Comparison of ENCODE assay signal across 13 mouse cellular contexts in the genomic region with DNA sequence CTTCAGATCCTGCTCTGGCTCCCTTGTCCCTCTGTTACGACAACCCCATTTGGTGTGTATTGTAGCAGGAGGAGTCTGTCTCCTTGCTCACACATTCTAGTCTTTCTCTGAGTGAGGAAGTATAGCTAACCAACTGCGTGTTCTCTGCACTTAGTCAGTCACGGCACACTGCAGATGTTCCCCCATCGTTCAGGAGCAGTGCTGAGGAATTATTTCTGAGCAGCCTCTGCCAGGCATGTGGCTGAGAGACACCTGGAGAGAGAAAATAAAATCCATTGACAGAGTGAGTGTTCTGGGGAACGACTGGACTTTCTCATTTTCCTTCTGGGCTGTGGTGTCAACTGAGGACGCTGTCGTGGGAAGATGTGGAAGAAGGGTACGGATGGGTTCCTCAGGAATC. TPM values are rescaled to one million over a fixed set of nuclear protein-coding genes. Genes with fewer than 3 reads are reported as not detected.
DNase-seq lines count a peak whose midpoint lies in the region; ATAC-seq lines count a peak whose summit lies in the region.
"Had no signal": no experiment of that assay in that cellular context is flagged by ENCODE, and none has a peak within 500 bp of the region (broad histone marks: within the 10 kb centered on the region; RNA-seq: fewer than 3 reads in every experiment).

No protein-coding gene starts in this region.

- H3K9me3 ChIP-seq in limb, embryonic 12.5 days = peaks cover 8% of the 10 kb centered on the region; the same call in 1 of the 2 replicates
- H3K9me3 ChIP-seq in limb, embryonic 10.5 days (replicated peaks) = no peaks in the 10 kb centered on the region
- H3K9me3 ChIP-seq in embryonic facial prominence, embryonic 14.5 days (ENCODE audit: control insufficient read depth, low read length) = no peaks in the 10 kb centered on the region
- no peaks in the 10 kb centered on the region for H3K9me3 ChIP-seq in hindbrain, embryonic 13.5 days
- no peaks in the 10 kb centered on the region for H3K9me3 ChIP-seq in neural tube, embryonic 12.5 days

- no peak overlapping the region for H3K4me3 ChIP-seq in limb, embryonic 12.5 days (replicated peaks)
- H3K4me3 ChIP-seq in limb, embryonic 10.5 days = no peak overlapping the region
- H3K4me3 ChIP-seq in embryonic facial prominence, embryonic 14.5 days (ENCODE audit: low read depth, low read length) = no peak overlapping the region
- no peak overlapping the region for H3K4me3 ChIP-seq in hindbrain, embryonic 13.5 days
- H3K4me3 ChIP-seq in neural tube, embryonic 12.5 days = no peak overlapping the region

- 26% methylated on average over 8 of the region's 8 CpGs for WGBS in limb, embryonic 12.5 days
- WGBS in limb, embryonic 10.5 days = 36% methylated on average over 8 of the region's 8 CpGs
- 24% methylated on average over 8 of the region's 8 CpGs for WGBS in embryonic facial prominence, embryonic 14.5 days
- WGBS in hindbrain, embryonic 13.5 days = 33% methylated on average over 8 of the region's 8 CpGs
- WGBS in neural tube, embryonic 12.5 days = 36% methylated on average over 8 of the region's 8 CpGs

- no peak for DNase-seq in limb, embryonic 10.5 days (ENCODE audit: low spot score)
- DNase-seq in embryonic facial prominence, embryonic 14.5 days (ENCODE audit: low spot score) = no peak
- no peak for DNase-seq in kidney, postnatal 25 days
- DNase-seq in cerebellum, postnatal 4 days (ENCODE audit: low spot score in 2 of 2) = no peak

- ATAC-seq in limb, embryonic 12.5 days (ENCODE audit: insufficient number of reproducible peaks, insufficient read depth, low FRiP score, low TSS enrichment, low read depth) = no peak
- ATAC-seq in embryonic facial prominence, embryonic 14.5 days (ENCODE audit: low read depth) = no peak
- ATAC-seq in hindbrain, embryonic 13.5 days (ENCODE audit: low FRiP score) = 0 out of 2 replicates have a peak, but pooled peaks have one; percentile 12
- no peak for ATAC-seq in neural tube, embryonic 12.5 days (ENCODE audit: low FRiP score, low read depth)
- ATAC-seq in granulocyte monocyte progenitor cell, adult 5-6 weeks (replicated peaks; ENCODE audit: poor library complexity, severe bottlenecking) = no peak

- no peak overlapping the region for H3K27ac ChIP-seq in limb, embryonic 12.5 days
- no peak overlapping the region for H3K27ac ChIP-seq in limb, embryonic 10.5 days
- no peak overlapping the region for H3K27ac ChIP-seq in embryonic facial prominence, embryonic 14.5 days (replicated peaks; ENCODE audit: low read depth, low read length)
- H3K27ac ChIP-seq in hindbrain, embryonic 13.5 days = peak overlapping the region; percentile 87; the same call in 1 of the 2 replicates
- no peak overlapping the region for H3K27ac ChIP-seq in neural tube, embryonic 12.5 days
- H3K27ac ChIP-seq: heart, adult 2 months had no signal

- no peaks in the 10 kb centered on the region for H3K27me3 ChIP-seq in limb, embryonic 12.5 days
- 0 out of 2 replicates have a peak, but pooled peaks cover 4% of the 10 kb centered on the region for H3K27me3 ChIP-seq in limb, embryonic 10.5 days (ENCODE audit: low read depth, poor library complexity, severe bottlenecking)
- no peaks in the 10 kb centered on the region for H3K27me3 ChIP-seq in embryonic facial prominence, embryonic 14.5 days (replicated peaks; ENCODE audit: control insufficient read depth, insufficient read depth, low read length)
- no peaks in the 10 kb centered on the region for H3K27me3 ChIP-seq in hindbrain, embryonic 13.5 days
- no peaks in the 10 kb centered on the region for H3K27me3 ChIP-seq in neural tube, embryonic 12.5 days (replicated peaks)

- peak overlapping the region; percentile 70 for H3K4me2 ChIP-seq in limb, embryonic 12.5 days
- H3K4me2 ChIP-seq in embryonic facial prominence, embryonic 14.5 days (ENCODE audit: low read depth, low read length) = peak overlapping the region; percentile 54; the same call in 1 of the 2 replicates
- H3K4me2 ChIP-seq in hindbrain, embryonic 13.5 days = peak overlapping the region; percentile 63; the same call in 1 of the 2 replicates
- peak overlapping the region; percentile 60; the same call in 1 of the 2 replicates for H3K4me2 ChIP-seq in neural tube, embryonic 12.5 days (replicated peaks)

- no peaks in the 10 kb centered on the region for H3K36me3 ChIP-seq in limb, embryonic 12.5 days
- no peaks in the 10 kb centered on the region for H3K36me3 ChIP-seq in limb, embryonic 10.5 days
- H3K36me3 ChIP-seq in embryonic facial prominence, embryonic 14.5 days (ENCODE audit: control insufficient read depth, insufficient read depth, low read length) = no peaks in the 10 kb centered on the region
- H3K36me3 ChIP-seq in hindbrain, embryonic 13.5 days = no peaks in the 10 kb centered on the region
- no peaks in the 10 kb centered on the region for H3K36me3 ChIP-seq in neural tube, embryonic 12.5 days

- H3K9ac ChIP-seq in limb, embryonic 12.5 days (replicated peaks) = no peak overlapping the region
- H3K9ac ChIP-seq in embryonic facial prominence, embryonic 14.5 days (ENCODE audit: low read depth, low read length) = peak overlapping the region; percentile 26; the same call in 1 of the 2 replicates
- peak overlapping the region; percentile 68; the same call in 1 of the 2 replicates for H3K9ac ChIP-seq in hindbrain, embryonic 13.5 days
- H3K9ac ChIP-seq in neural tube, embryonic 12.5 days = no peak overlapping the region
- H3K9ac ChIP-seq: lung, embryonic 14.5 days had no signal

- H3K4me1 ChIP-seq in limb, embryonic 12.5 days (replicated peaks) = peaks cover 28% of the 10 kb centered on the region
- peaks cover 35% of the 10 kb centered on the region for H3K4me1 ChIP-seq in limb, embryonic 10.5 days
- H3K4me1 ChIP-seq in embryonic facial prominence, embryonic 14.5 days (ENCODE audit: control insufficient read depth, insufficient read depth, low read length) = peaks cover 12% of the 10 kb centered on the region; the same call in 1 of the 2 replicates
- H3K4me1 ChIP-seq in hindbrain, embryonic 13.5 days (replicated peaks) = peaks cover 30% of the 10 kb centered on the region
- H3K4me1 ChIP-seq in neural tube, embryonic 12.5 days = peaks cover 17% of the 10 kb centered on the region

RNA-seq across cellular contexts. Expression of a gene that starts 54.5 kb away (rescaled TPM):
- not detected in 2 replicates for polyA plus RNA-seq in limb, embryonic 12.5 days (2016; fragmentation: Nextera tagmentation; extraction: Ambion mirVana)
- not detected in 2 replicates for polyA plus RNA-seq in limb, embryonic 10.5 days (2016; fragmentation: Nextera tagmentation; extraction: Ambion mirVana)
- not detected in 2 replicates for polyA plus RNA-seq in embryonic facial prominence, embryonic 14.5 days (2014; fragmentation: Nextera tagmentation; extraction: Ambion mirVana)
- polyA plus RNA-seq in hindbrain, embryonic 13.5 days (2015; fragmentation: Nextera tagmentation; extraction: Ambion mirVana) = not detected in 2 replicates
- not detected in 2 replicates for polyA plus RNA-seq in neural tube, embryonic 12.5 days (2016; fragmentation: Nextera tagmentation; extraction: Ambion mirVana)
- total RNA-seq in granulocyte monocyte progenitor cell, adult 5-6 weeks (2014; fragmentation: Nextera tagmentation) = not detected in 2 replicates
- total RNA-seq in granulocyte monocyte progenitor cell, adult 5-6 weeks (2017) = not detected in 2 replicates
- total RNA-seq: common myeloid progenitor, adult 5-6 weeks; heart, adult 2 months had no signal
- polyA plus RNA-seq: heart, adult 2 months; limb, embryonic 14.5 days; lung, embryonic 14.5 days; testis, adult 2 months had no signal

Comparison
In these comparisons a context has a peak if more than half of its experiments do, and no peak if none do; other contexts are left out.
1. H3K9ac ChIP-seq: peak in embryonic facial prominence, embryonic 14.5 days (single experiment) and hindbrain, embryonic 13.5 days (single experiment); none in limb, embryonic 12.5 days (single experiment) and neural tube, embryonic 12.5 days (single experiment).
2. Peak in every context shown above with its lines, with median percentiles within 50 percentile points of each other: H3K4me2 ChIP-seq.